In the genomic region with DNA sequence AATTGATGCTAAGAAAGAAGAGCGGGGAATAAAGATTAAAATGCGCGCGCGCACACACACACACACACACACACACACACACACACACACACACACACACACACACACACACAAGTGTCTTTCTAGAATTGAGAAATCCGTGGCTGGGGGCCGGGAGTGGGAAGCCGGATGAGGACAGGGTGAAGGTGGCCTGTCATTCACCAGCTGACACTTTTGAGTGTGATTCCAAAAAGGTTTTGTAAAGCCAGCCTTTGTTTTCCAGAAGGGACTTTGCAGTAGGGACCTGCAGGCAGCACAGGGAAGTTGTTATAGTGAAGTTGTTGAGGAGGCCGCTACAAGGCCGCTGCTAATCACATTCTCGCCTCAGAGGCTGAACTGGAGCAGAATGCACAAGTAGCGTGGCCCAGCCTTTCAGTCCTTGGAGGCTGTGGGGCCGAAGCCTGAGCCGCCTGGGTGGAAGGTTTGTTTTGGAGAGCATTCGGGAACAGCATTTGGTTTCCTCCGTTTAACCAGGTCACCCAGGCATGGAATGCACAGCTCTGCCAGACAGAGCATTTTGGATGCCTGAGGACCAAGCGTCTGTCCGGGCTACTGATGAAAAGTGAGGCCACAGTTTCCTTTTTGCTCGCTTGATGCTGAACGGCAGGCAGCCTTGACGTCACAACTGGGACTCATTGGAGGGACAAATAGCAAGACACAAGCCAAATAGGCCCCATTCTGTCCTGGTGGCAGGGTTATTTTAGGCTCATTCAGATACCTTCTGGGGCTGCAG, we compare ENCODE assay signal across 7 mouse cellular contexts.
A peak's percentile ranks its signal among the peaks of the same experiment; 100 is the strongest.
DNase-seq lines count a peak whose midpoint lies in the region; ATAC-seq lines count a peak whose summit lies in the region.

No protein-coding gene starts in this region.

- H3K4me1 ChIP-seq in embryonic facial prominence, embryonic 10.5 days: peaks cover 26% of the 10 kb centered on the region
- H3K4me1 ChIP-seq in heart, embryonic 14.5 days (ENCODE audit: control insufficient read depth in 2 of 2, insufficient read depth in 2 of 2, low read length in 2 of 2): peaks cover 22 to 39% of the 10 kb centered on the region in 2 experiments
- peaks cover 7% of the 10 kb centered on the region for H3K4me1 ChIP-seq in midbrain, embryonic 14.5 days (ENCODE audit: control insufficient read depth, insufficient read depth, low read length)

- peak; percentile 75 to 80 for DNase-seq in right cerebral cortex, postnatal 10 days (ENCODE audit: low spot score in 2 of 2)
- DNase-seq in right cerebral cortex, postnatal 4 days: no peak
- DNase-seq in embryonic facial prominence, embryonic 10.5 days (ENCODE audit: low spot score): peak; percentile 32
- peak; percentile 77 for DNase-seq in midbrain, embryonic 14.5 days
- no peak for DNase-seq in adrenal gland, postnatal 4 days (ENCODE audit: low spot score in 2 of 2)
- DNase-seq in testis, postnatal 10 days (ENCODE audit: low spot score): no peak

- peak overlapping the region; percentile 39 for H3K4me2 ChIP-seq in heart, embryonic 14.5 days (ENCODE audit: low read length)
- H3K4me2 ChIP-seq in midbrain, embryonic 14.5 days (ENCODE audit: low read length): no peak overlapping the region

- no peaks in the 10 kb centered on the region for H3K9me3 ChIP-seq in embryonic facial prominence, embryonic 10.5 days
- no peaks in the 10 kb centered on the region for H3K9me3 ChIP-seq in heart, embryonic 14.5 days (ENCODE audit: control insufficient read depth, low read length)
- no peaks in the 10 kb centered on the region for H3K9me3 ChIP-seq in midbrain, embryonic 14.5 days (ENCODE audit: control insufficient read depth, low read length)

- H3K4me3 ChIP-seq in embryonic facial prominence, embryonic 10.5 days: no peak overlapping the region
- no peak overlapping the region for H3K4me3 ChIP-seq in heart, embryonic 14.5 days (ENCODE audit: control insufficient read depth in 1 of 2, insufficient read depth in 1 of 2, low read depth in 1 of 2, low read length in 2 of 2)
- H3K4me3 ChIP-seq in midbrain, embryonic 14.5 days (replicated peaks; ENCODE audit: low read depth, low read length): no peak overlapping the region

- peak overlapping the region; percentile 52; the same call in 1 of the 2 replicates for H3K9ac ChIP-seq in heart, embryonic 14.5 days (ENCODE audit: low read length)
- H3K9ac ChIP-seq in midbrain, embryonic 14.5 days (replicated peaks; ENCODE audit: low read length): no peak overlapping the region

- WGBS in embryonic facial prominence, embryonic 10.5 days: 58% methylated on average over 21 of the region's 21 CpGs
- WGBS in heart, embryonic 14.5 days: 38% methylated on average over 21 of the region's 21 CpGs
- WGBS in midbrain, embryonic 14.5 days: 28% methylated on average over 21 of the region's 21 CpGs

- no peaks in the 10 kb centered on the region for H3K27me3 ChIP-seq in embryonic facial prominence, embryonic 10.5 days (replicated peaks; ENCODE audit: low read depth, poor library complexity, severe bottlenecking)
- H3K27me3 ChIP-seq in heart, embryonic 14.5 days (ENCODE audit: control insufficient read depth, insufficient read depth, low read length): no peaks in the 10 kb centered on the region
- H3K27me3 ChIP-seq in midbrain, embryonic 14.5 days (ENCODE audit: control insufficient read depth, insufficient read depth, low read length): no peaks in the 10 kb centered on the region

- peak overlapping the region; percentile 69 for H3K27ac ChIP-seq in embryonic facial prominence, embryonic 10.5 days (replicated peaks)
- peak overlapping the region; percentile 81 to 90 for H3K27ac ChIP-seq in heart, embryonic 14.5 days (replicated peaks in 1 of 2; ENCODE audit: control insufficient read depth in 1 of 2, insufficient read depth in 1 of 2, low read depth in 2 of 2, low read length in 2 of 2)
- H3K27ac ChIP-seq in midbrain, embryonic 14.5 days (replicated peaks; ENCODE audit: low read depth, low read length): peak overlapping the region; percentile 32

- ATAC-seq in heart, embryonic 14.5 days (ENCODE audit: insufficient number of reproducible peaks, insufficient read depth, low FRiP score, low read depth): peak; percentile 41; the same call in 1 of the 2 replicates
- ATAC-seq in midbrain, embryonic 14.5 days (ENCODE audit: low FRiP score, low TSS enrichment): 0 out of 2 replicates have a peak, but pooled peaks have one; percentile 31

- no peaks in the 10 kb centered on the region for H3K36me3 ChIP-seq in embryonic facial prominence, embryonic 10.5 days (replicated peaks)
- H3K36me3 ChIP-seq in heart, embryonic 14.5 days (ENCODE audit: control insufficient read depth, insufficient read depth, low read length): no peaks in the 10 kb centered on the region
- no peaks in the 10 kb centered on the region for H3K36me3 ChIP-seq in midbrain, embryonic 14.5 days (ENCODE audit: control insufficient read depth, insufficient read depth, low read length)

Comparison
In these comparisons a context has a peak if more than half of its experiments do, and no peak if none do; other contexts are left out.
1. DNase-seq: peak in right cerebral cortex, postnatal 10 days (2 of 2), embryonic facial prominence, embryonic 10.5 days (single experiment) and midbrain, embryonic 14.5 days (single experiment); none in right cerebral cortex, postnatal 4 days (single experiment), adrenal gland, postnatal 4 days (0 of 2) and testis, postnatal 10 days (single experiment).
2. H3K27ac ChIP-seq: peak in every context shown above with its lines; median percentile 86 in heart, embryonic 14.5 days; 69 in embryonic facial prominence, embryonic 10.5 days; 32 in midbrain, embryonic 14.5 days.